8 mouse cellular contexts compared by ENCODE assay signal in genomic region chr11:8405225-8405899, GRCm38 (mm10).
DNase-seq lines count a peak whose midpoint lies in the region; ATAC-seq lines count a peak whose summit lies in the region.

No protein-coding gene starts in this region.

- peak; percentile 84; the same call in 1 of the 2 replicates for ATAC-seq in kidney, embryonic 14.5 days (ENCODE audit: low FRiP score, low TSS enrichment)
- peak; percentile 81 for ATAC-seq in limb, embryonic 12.5 days (ENCODE audit: insufficient number of reproducible peaks, insufficient read depth, low FRiP score, low TSS enrichment, low read depth)

- WGBS in kidney, embryonic 14.5 days, result 30% methylated on average over 18 of the region's 18 CpGs
- 31% methylated on average over 18 of the region's 18 CpGs for WGBS in limb, embryonic 12.5 days

- H3K4me3 ChIP-seq in kidney, embryonic 14.5 days (ENCODE audit: low read length), result no peak overlapping the region
- H3K4me3 ChIP-seq in limb, embryonic 12.5 days (replicated peaks), result no peak overlapping the region

- H3K9ac ChIP-seq in kidney, embryonic 14.5 days (ENCODE audit: low read depth, low read length), result no peak overlapping the region
- no peak overlapping the region for H3K9ac ChIP-seq in limb, embryonic 12.5 days (replicated peaks)

- H3K36me3 ChIP-seq in kidney, embryonic 14.5 days (ENCODE audit: control insufficient read depth, insufficient read depth, low read length), result no peaks in the 10 kb centered on the region
- no peaks in the 10 kb centered on the region for H3K36me3 ChIP-seq in limb, embryonic 12.5 days

- no peaks in the 10 kb centered on the region for H3K9me3 ChIP-seq in kidney, embryonic 14.5 days (ENCODE audit: control insufficient read depth, low read length)
- no peaks in the 10 kb centered on the region for H3K9me3 ChIP-seq in limb, embryonic 12.5 days

- H3K27me3 ChIP-seq in kidney, embryonic 14.5 days (ENCODE audit: control insufficient read depth, insufficient read depth, low read length), result no peaks in the 10 kb centered on the region
- H3K27me3 ChIP-seq in limb, embryonic 12.5 days, result no peaks in the 10 kb centered on the region

- no peak overlapping the region for H3K27ac ChIP-seq in kidney, embryonic 14.5 days (ENCODE audit: low read depth, low read length)
- H3K27ac ChIP-seq in limb, embryonic 12.5 days, result no peak overlapping the region

- peak; percentile 33 for DNase-seq in ovary, postnatal 10 days (ENCODE audit: low spot score)
- DNase-seq in ovary, adult 18-20 months (ENCODE audit: low spot score), result no peak
- DNase-seq in embryo, embryonic 10.5 days (ENCODE audit: low spot score), result peak; percentile 90
- peak; percentile 64 to 77 for DNase-seq in gastrocnemius, postnatal 4 days (ENCODE audit: low spot score in 2 of 2)
- peak; percentile 74 for DNase-seq in neural tube, embryonic 10.5 days (ENCODE audit: extremely low spot score, low spot score)
- DNase-seq in thymus, postnatal 0 days (ENCODE audit: low spot score), result peak; percentile 63

- no peak overlapping the region for H3K4me2 ChIP-seq in kidney, embryonic 14.5 days (replicated peaks; ENCODE audit: low read depth, low read length)
- H3K4me2 ChIP-seq in limb, embryonic 12.5 days, result no peak overlapping the region

- no peaks in the 10 kb centered on the region for H3K4me1 ChIP-seq in kidney, embryonic 14.5 days (ENCODE audit: control insufficient read depth, insufficient read depth, low read length)
- H3K4me1 ChIP-seq in limb, embryonic 12.5 days (replicated peaks), result no peaks in the 10 kb centered on the region
